Mouse (Mus musculus) activated CD4-positive, CD25-positive, alpha-beta regulatory T cell, adult 4 months (primary cell): Measurements from ENCODE around the gene Akirin1. TPM values are rescaled to one million over a fixed set of nuclear protein-coding genes. Genes with fewer than 3 reads are reported as not detected.
A peak's percentile ranks its signal among the peaks of the same experiment; 100 is the strongest.

ENCODE experiments used
- ATAC-seq: one replicate; pipeline ENCODE4 v1.8.0; 2017
- polyA plus RNA-seq, 2 experiments: library from polyadenylated mRNA; unstranded; fragments of 100-300 nt; shearing (Covaris generic); gene quantifications; one replicate each; pipeline ENCODE4 v1.2.1; 2017

Gene Akirin1
- 10 to 100 TPM; 12.0 to 14.3 TPM for polyA plus RNA-seq

DNA sequence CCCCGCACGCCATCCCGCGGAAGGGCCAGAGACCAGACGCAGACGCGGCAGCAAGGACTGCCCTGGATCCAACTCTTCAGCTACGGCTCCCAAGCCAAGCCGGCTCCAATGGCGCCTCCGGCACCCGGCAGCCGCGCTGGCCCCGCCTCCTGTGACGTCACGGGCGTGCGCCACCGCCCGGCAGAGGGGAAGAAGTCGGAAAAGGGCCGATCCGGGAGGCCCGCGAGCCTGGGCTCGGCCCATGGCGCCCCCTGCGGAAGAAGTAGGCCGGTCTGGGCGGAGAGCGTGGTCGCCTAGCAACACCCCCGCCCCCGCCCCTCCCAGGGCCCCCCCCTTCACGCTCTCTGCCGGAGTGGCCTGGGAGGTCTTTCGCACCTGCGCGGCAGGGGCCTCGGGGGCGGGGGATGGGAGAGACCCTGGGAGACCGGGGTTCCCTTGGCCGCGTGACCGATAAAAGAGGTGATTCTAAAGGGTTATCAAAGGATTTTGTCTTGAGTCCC, at the start of gene Akirin1:
TSS of gene Akirin1 (minus strand) at position 194 of the 500 bp plus-strand sequence.
- ATAC-seq = peak; percentile 93

DNA sequence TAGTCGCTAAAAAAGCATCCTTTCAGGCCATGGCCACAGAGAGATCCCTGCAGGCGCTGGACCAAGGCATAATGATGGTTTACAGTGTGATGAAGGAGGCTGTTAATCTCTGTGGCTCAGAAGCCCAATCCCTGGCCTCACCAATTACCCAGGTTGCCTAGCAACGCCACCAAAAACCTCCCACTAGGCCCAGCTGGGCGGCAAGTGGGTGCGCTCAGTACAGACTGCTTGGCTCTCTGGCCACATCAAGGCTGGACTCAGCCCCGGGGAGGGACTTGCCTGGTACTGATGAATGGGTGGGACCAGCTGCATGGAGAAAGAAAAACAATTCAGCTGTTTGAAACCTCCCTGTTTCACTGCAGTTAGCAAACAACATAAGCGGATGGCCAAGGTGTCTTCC, 47.7 kb upstream of the Akirin1 start:
- no peak for ATAC-seq

DNA sequence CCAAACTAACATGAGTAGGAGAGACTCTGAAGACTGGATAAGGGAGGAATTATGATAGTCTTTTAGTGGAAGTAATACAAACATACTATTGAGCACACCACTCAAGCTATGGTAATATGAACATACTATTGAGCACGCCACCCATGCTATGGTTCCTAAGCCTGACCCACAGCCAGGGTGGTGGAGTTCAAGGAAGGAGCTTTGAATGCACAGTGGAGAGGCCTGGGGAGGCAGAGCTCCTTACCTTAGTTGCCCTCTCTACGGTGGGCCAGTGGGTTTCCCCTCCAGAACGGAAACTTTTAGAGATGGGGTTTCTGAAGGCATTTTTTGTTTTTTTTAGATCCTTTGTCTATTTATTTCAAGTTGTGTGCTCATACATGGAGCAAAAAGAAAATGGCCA, 47.3 kb upstream of the Akirin1 start:
- no peak for ATAC-seq

DNA sequence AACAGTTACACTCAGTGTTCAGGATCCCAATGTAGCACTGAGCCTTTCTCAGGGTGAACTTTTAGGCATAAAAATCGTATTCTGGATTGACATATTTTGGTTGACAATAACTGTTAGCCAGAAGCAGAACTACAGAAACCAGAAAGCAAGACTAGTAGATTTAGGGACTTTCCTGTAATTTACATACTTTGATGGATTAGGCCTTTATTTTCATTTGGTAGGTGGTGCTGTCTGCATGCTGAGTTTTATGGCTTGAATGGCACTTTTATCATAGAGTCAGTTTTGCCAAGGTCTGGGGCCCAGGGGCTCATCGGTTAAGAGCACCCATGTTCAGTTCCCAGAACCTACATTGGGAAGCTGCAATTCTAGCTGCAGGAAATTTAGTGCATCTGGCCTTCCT, 44.9 kb upstream of the Akirin1 start:
- no peak for ATAC-seq

DNA sequence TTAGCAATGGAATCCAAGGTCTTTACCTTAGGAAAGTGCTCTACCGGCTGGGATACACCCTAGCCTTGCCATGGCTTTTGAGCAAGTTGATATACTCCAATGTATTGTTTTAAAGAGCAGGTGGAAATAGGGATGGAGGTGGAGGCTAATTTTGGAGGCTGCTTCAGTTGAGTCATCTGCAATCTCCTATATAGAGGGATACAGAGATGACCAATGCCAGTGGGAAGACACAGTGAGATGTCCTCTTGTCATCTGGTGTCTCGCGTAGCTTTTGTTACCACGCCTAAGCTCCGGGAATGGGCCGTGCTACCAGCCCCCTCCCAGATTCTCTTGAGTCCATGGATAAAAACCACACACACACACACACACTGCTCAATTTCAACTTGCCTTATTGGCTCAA, 43.0 kb upstream of the Akirin1 start:
- ATAC-seq = no peak

DNA sequence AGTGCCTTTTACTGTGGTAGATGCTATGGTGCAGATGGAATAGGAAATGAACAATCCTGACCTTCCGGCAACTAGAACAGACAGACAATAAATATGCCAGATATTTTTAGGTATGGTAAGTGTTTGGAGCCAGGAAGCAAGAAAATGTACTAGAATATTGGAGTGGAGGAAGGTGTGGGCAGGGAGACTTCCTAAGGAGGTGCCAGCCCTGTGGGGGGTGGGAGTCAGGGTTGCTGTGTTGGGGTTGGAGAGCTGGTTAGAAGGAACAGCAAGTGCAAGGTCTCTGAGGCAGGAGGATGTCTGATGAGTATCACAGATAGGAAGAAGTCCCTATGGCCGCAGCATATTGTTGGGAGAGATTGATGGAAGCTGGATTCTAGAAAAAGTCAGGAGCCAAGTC, 42.5 kb upstream of the Akirin1 start:
- ATAC-seq = no peak

DNA sequence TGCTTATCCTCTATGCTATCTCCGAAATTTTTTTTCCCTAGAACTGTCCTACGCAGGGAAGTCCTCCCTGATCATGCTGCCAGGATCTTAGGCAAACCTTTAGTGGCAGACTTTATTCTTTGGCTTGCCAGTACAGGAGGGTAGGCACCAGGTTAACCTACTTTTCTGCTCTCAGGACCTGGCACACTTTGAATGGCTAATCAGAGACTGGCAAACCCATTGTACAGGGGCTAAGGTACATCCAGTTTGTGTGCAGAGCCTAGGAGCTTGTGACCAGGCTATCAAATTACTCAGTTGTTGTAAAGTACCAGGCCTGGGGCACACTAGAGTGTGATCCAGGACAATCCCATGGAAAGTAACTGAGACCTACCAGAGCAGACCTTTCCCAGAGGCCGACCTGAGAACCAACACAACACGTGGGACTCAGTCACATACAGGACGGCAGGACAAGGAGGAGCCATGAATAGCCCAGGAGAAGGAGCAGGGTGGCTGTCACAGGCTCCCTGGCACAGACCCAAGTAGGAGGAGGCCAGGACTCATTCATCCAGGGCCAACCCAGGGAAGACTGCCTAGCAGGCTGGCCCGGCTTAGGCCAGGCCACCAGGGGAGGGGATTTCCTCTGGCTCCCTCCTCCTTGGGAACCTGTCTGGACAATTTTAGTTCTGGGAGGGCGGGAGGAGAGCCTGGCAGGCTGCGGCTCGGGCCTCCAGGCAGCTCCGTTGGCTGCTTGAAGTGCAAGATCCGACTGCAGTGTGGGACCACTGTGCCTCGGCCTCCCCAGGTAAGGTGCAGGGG, 37.2 kb upstream of the Akirin1 start, which contains the start of gene Rhbdl2:
TSS of gene Rhbdl2 (plus strand) at position 684 of the 795 bp plus-strand sequence.
- no peak for ATAC-seq

DNA sequence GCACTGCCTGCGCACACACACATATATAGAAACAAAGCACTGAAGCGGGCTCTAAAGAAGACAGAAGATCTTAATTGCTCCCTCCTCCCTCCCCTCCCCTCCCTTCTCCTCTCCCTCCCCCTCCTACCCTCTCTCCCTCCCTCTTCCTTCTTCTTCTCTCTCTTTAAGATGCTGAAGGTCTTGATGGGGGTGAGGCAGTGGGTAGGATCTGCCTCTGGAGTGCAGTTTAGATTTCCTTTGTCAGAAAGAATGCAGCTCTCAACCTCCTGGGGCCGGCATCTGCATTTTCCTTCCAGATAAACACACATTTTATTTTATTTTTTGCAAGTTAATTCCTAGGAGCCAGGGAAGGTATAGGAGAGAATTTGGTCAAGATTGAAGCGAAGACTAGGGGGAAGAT, 18.1 kb upstream of the Akirin1 start:
- ATAC-seq = no peak

DNA sequence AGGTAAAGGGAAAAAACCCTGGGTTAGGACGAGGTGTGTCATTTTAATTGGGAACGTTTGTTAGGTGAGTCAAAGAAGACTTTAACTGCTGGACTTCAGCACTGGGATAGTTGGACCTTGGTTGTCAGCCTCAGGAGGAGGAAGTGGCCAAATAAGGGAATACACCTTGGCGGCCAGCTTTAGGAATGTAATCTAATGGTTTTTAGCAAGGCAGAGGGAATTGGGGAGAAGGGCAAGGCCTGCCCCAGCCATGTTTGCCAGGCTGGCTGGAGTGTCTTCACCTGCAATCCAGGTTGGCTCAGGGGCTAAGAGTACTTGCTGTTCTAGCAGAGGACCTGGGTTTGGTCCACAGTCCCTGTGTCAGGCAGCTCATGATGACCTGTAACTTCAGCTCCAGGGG, 17.7 kb upstream of the Akirin1 start:
- no peak for ATAC-seq

DNA sequence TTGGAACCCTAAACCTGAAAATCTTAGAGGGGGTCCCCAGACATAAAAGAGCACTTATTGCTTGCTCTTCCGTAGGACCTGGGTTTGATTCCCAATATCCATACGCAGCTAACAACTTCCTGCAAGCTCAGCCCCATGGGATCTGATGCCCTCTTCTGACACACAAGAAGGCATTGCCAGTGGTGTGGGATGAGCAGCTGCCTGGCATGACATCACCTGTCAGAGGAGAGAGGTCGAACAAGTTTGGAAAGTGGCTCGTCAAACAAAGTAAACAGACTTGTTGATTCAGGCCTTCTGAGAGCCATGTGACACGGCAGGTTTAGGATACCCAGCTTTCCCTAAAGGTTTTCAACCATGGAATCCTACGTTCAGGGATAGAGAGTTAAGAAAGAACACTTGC, 14.9 kb upstream of the Akirin1 start:
- ATAC-seq = no peak

DNA sequence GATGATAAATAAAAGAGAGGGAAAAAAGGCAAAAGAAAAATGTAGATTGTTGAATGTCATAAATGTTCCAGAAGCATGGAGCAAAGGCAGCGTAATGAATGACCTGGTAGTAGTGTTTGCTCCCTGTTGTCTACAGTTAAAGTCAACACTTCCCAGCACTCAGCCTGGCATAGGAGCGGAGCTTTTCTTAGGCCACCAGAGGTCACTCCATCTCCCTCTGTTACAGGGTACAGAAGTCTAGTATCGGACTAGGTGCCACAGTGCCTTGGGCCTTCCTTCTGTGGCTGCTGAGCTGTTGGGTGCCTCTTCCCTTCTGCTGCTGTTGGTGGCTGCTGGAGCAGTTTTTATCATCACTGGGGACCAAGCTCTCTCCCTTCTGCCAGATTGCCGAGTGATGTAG, 8.2 kb upstream of the Akirin1 start:
- no peak for ATAC-seq

DNA sequence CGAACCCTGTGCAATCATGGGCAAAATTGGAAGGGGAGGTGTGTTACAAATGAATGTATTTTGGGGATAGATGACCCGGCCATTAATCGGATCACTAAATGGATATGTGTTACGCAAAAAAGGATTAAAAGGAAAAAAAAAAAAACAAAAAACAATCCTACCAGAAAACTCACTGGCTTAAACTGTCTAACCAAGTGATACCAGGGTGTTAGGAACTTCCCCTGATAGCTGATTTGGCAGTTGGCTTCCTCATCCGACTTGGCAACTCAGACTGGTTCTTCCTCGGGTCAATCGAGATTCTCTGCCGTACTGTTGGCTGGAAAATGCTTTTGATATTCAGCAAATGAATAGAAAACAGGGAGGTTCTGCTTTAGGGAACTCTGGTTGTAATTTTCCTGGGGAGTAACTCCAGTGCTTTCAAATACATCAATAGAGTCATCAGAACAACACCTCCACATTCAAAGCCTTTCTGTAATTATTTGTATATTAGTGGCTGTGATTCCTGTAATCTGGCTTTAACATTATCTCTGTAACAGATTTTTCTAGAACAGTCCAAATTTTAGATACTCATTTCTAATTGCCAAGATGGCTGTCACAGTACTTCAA, 665 bp upstream of the Akirin1 start:
- ATAC-seq = no peak

DNA sequence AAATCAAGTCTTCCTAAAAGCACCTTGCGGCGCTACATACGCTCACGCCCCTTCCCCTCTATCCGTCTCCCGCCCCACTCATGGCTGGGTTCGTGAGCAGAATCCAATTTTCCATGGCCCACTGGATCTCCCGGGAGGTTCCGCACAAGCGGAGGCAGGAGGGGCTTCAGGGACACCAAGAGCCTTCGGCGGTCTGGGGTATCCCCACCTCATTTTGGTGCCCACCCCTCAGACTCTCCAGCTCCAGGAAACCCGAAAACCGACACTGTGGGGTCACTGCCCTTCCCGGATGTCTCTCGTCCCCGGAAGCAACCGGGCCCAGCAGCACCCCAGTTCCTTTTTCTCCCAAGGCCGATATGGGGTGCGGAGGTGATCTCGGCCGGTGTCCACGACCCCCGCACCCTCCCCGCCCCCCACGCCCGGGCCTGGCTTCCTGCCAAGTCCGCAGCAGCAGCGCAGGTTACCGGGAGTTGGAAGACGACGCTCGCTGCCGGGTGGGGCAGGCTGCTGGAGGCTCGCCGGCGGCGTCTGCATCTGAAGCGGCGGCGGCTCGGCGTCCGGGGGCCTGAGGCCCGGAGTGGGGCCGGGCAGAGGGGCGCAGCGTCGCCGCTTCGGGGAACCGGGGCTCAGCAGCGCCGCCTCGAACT, 538 bp downstream of the Akirin1 start:
- peak; percentile 37 for ATAC-seq

DNA sequence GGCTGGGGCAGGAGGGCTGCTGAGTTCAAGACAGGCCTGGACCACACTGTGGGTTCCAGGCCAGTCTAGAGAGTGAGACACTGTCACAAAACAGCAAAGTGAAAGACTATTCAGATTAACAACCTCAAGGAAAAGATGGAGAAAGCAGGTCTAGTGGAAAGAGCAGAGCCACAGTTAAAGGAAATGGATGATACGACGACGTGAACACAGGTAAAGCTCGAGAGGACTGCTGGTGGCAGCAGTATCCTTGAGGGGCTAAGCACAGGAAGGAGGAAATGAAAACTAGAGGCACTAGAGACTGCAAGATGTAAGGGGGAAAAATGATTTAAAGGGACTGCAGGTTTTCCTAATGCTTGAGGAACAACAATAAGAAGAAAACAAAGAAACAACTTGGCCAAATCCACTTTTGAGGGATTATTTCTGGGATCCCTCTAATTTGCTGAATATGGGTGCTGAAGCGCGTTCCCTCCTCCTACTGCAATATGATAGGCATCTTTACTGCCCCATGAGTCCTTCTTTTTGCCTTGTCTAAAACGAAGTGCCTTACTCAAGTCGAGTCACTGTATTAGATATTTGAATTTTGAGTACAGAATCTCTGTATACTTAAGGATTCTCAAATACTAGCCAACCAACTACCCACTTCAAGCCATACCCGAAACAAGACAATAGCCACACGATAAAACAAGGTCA, 1.3 kb downstream of the Akirin1 start:
- no peak for ATAC-seq

DNA sequence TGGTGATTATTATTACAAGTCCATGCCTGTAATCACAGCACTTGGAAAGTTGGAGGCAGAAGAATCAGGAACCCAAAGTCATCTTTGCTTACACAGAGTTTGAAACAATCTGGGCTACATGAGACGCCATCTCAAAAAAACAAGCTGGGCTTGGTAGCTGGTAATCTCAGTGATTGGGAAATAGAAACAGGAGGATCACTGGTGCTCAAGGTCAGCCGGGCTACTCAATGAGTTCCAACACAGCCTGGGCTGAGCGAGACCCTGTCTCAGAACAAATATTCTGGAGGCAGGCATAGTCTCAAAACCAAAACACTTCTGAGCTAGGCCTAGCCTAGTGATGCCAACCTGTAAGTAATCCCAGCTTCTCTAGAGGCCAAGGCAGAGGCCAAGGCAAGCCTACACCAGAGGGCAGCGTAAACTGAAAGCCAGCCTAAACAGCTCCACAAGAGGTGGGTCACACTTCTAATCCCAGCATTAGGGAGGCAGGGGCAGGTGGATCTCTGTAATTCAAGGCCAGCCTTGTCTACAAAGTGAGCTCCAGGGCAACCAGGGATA, 4.8 kb downstream of the Akirin1 start:
- no peak for ATAC-seq

DNA sequence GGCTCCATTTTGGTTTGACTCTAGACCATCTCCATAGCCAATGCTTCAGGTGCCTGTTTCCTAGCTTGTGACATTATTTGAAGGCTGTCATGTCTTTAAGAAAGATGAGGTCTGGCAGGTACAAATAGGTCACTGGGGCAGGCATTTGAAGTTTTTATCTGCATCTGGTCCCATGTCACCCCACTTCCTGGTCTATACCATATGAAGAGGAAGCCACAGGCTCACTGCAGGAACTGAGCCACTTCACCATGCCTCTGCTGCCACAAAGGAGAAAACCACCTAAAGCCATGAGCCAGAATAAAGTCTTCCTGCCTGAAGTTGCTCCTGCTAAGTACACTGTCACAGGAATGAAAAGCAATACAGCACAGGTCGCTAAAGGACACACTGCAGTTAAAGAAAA, 7.3 kb downstream of the Akirin1 start:
- no peak for ATAC-seq

DNA sequence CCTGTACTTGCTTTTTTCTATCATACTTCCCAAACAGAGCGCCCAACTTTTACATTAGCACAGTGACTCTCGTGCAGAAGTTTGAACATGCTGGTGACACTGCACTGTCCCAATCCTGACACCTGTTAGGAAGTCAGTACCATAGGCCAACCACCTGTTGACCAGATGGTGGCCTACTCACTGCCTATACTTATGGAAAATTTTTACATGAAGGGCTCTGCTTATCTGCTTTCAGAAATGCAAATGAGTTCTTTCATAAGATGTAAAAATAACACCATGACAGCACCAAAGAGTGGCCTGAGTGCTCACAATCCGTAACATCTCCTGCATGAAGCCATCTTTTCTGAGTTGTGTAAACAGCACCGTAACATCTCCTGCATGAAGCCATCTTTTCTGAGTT, 11.4 kb downstream of the Akirin1 start:
- no peak for ATAC-seq

DNA sequence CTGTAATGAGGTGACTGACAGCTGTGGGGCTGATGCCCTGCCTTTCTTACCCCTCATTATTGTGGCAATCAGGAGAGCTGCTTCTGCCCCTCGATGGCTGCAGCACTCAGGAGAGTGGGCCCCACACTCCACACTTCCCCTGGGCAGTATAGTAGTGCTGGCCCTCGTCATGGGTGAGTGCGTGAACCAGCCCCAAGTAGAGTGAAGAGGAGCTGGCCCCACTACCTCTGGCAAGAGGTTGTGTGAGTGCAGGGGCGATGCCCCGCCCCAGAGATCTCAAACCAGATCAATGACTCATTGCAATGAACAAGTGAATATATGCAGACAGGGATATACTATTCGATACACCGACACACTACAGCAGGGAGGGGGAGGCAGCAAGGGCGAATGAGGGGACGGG, 16.6 kb downstream of the Akirin1 start:
- ATAC-seq = no peak

DNA sequence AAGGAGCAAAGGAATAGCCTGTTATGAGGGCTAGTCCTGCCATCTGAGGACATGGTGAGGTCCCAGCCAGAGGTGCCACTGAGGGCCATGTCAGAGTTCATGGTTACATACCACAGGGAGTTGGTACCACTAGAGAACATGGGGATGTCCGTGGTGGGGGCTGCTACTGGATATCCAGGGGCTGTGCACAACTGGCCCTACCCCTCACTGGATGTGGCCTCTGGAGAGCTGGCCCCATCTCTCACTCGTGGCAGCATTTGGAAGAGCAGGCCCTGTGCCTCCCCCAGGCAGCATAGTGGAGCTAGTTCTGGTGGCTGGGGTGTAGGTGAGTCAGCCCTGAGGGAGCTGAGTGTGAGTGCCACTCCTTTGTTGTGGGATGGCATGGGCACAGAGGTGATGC, 17.2 kb downstream of the Akirin1 start:
- ATAC-seq = no peak

DNA sequence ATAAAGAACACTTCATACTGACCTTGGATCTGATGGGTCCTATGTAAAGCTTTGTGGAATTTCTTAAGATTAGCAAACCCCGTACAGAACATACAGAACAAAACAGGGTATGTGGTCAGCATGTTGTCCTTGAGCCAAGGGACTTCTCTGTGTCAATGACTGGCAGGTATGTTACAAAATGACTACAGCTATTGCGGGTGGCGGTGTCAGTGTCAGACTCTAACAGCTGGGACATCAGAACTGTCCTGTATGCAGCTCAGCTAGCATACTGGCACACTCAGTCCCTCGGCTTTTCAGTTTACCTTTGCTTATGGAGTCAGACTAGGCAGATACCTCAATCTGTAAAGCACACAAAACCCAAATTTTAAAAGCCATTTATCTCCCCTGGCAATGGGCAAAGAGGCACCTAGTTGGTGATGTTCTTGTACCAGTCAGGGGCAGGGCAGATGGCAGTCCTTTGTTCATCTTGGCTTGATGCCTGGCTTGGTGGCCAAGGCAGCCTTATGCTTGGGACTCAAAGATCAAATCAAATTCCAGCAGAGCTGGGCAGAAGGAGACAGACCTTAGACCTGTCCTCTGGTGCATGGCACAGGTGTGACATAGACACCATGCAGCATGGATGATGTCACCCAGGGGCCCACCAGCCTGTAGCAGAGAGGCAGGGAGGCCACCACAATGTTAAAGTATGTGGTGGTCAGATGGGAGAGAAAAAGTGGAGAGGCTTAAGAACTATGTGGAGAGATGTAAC, 17.8 kb downstream of the Akirin1 start:
- no peak for ATAC-seq

DNA sequence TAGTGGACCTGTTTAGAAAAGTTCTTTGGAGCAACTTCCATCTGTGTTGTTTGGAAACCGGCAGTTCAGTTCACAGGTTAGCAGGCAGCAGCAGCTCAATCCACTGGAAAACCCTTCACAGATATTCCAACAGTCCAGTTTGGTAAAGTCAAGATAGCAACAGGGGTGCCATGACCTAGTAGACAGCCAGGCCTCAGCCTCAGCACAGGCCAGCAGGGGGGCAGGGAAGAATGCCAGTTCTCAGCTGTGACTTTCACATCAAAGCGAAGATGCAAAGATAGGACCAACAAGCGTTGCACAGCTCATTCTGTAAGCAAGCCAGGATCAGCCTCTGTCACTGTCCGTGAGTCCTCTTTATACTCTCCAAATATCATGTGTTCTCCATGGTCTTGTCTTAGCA, 28.4 kb downstream of the Akirin1 start:
- ATAC-seq = no peak

DNA sequence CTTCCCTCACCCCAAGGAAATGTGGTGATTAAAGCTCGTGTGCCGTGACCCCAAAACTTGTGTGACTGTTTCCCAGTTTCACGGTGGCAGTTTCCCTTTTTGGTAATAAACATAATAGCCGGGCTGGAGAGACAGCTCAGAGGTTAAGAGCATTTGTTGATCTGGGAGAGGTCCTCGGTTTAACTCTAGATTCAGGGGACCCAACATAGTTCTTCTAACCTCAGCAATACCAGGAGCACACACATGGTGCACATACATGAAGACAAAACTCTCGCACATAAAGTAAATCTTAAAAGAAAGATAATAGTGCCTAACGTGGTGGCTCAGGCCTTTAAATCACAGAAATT, 31.7 kb downstream of the Akirin1 start:
- ATAC-seq = peak; percentile 2
